Mouse (Mus musculus): Measurements from ENCODE around the gene Ifi44. TPM values are rescaled to one million over a fixed set of nuclear protein-coding genes. Genes with fewer than 3 reads are reported as not detected.

Ifi44 gene
- polyA plus RNA-seq (2012; rRNA removed), result 2.1 and 3.4 TPM in 2 replicates

DNA sequence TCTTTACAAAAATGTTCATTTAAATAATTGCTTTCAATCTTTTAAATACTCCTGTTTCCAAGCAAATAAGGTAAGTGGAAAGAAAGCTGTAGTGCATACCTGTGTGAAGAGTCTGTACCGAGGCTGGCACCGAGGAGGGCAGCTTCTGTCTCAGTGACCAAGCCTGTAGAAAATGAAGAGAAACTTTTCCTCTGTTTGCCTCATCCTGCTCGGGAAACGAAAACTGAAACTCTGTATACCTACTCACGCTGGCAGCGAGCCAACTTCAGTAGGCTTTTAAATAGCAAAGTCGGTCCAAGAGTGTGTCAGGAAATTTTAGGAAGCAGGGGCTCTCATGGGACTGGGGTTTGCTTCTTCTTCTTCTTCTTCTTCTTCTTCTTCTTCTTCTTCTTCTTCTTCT lies at the start of gene Ifi44:
Gene Ifi44, minus strand, starts transcription at position 224 of the 400 bp plus-strand sequence.

Other genes starting within 250 kb of the Ifi44 start
- gene Ifi44l, start 12.9 kb upstream of the Ifi44 start, polyA plus RNA-seq (2012; rRNA removed), result not detected in 2 replicates
- 25.8 and 29.7 TPM in 2 replicates for gene Ptgfr, start 87.7 kb upstream of the Ifi44 start, polyA plus RNA-seq (2012; rRNA removed)